Mouse (Mus musculus): ENCODE measurements at regions not wholly inside any gene's neighbourhood (a gene's known extent, or its start where the extent isn't known, plus 50 kb on each side); places are given as distances from the start of the nearest gene placed in this dataset.
A peak's percentile ranks its signal among the peaks of the same experiment; 100 is the strongest.

GRCm38 (mm10) chr16:85347621-85348020 lies 174.1 kb upstream of the App start:
- intact Hi-C loops (cut with DNase I): no loop called here
- no peak for DNase-seq

DNA sequence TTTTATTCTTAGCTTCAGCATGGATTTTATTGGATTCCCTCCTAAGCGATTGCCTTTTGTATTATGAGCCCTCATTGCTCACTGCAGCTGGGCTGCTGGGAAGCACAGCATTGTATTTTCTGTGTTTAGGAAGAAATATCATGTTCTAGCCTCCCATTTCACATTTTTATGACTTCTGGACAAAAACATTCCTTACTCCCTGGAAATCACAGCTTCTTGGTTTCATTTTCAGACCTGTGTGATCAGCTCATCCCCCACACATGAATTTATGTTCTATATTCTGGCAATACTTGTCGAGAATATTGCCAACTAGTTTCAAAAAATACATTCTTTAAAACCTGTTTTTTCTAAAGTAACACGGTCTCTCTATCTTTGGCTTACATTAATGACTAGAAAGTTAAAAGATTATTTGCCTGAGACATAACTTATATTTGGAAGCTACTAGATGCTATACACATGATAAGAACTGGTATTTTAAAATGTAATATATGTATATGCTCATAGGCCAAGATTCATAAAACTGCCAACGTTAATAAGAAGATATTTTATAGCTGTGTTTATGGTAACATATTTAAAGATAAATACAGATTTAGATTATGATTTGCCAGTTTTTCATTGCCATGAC lies 163.0 kb upstream of the App start:
- intact Hi-C loops (cut with DNase I): no loop called here
- DNase-seq: no peak

DNA sequence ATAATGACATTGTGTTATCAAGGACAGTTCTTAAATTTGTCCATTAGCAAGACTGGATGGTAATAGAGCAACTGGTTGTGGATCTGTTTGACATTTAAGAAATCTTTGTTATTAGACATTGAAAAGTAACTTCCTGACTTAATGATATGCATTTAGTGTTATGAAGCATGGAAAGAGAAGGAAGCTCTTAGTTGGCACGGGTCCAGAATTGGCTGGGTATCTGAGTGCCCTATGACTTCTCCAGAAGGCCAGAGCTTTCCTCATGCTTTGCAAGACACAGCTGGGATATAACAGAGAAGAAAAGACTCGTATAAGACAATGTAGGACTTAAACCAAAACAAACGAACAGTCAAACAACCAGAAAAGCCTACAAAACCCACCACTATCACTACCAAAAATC lies 160.0 kb upstream of the App start:
- no peak for DNase-seq
- intact Hi-C loops (cut with DNase I): no loop called here

DNA sequence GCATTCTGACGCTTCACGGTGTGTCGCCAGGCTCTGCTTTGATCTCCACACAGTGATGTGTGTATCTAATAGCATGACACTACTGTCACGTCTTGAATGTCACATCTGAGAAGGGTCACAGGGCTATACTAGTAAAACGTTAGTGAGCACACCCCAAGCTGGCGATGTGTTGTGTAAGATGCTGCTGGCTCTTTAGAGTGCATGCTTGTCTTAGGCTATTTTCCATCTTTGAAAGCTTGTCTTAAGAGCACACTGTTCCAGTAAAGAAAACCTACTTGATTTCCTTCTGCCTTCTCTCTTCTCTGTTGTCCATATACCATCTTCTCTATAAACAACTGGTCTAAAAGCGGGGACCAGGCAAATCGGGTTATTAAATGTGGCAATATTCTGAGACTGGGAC lies 138.5 kb upstream of the App start:
- no peak for DNase-seq
- intact Hi-C loops (cut with DNase I): no loop called here

DNA sequence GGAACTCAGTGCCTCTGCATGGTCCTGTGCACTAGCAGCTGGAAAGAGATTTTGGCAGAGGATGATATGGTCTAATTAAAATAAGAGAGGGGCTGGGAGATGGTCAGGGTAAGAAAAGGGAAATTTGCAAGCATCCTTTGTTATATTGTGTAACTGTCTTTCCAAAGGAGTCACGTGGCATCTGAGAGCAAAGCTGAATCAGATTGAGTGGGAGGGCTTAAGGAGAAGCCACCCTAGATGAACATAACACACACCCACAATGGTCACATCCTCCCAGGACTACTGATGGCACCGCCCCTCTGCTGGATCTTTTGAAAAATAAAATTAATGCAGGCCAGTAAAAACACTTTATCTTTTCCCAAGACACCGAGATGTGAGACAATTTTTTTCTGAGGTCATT lies 135.9 kb upstream of the App start:
- intact Hi-C loops (cut with DNase I): no loop called here
- DNase-seq: no peak

- no peak for DNase-seq
- intact Hi-C loops (cut with DNase I): no loop called here
Observed at GRCm38 (mm10) chr16:85308429-85308828, 134.9 kb upstream of the App start.

DNA sequence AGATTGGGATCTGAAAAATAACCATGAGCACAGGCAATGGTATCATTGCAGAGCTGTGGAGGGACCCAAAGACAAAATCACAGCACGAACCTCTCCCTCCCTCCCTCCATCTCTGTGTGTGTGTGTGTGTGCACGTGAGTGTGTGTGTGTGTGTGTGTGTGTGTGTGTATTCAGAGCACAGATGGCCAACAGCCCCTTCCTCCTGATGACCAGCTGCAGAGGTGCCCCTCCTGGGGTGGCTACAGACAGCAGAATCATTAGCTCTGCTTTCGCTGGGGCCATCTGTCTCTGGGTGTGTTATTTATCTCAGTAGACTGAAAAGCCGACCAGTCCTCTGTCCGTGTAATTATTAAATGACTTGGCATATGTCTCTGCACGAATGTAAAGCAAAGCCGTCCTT lies 134.4 kb upstream of the App start:
- peak; percentile 85 for DNase-seq
- intact Hi-C loops (cut with DNase I): no loop called here

DNA sequence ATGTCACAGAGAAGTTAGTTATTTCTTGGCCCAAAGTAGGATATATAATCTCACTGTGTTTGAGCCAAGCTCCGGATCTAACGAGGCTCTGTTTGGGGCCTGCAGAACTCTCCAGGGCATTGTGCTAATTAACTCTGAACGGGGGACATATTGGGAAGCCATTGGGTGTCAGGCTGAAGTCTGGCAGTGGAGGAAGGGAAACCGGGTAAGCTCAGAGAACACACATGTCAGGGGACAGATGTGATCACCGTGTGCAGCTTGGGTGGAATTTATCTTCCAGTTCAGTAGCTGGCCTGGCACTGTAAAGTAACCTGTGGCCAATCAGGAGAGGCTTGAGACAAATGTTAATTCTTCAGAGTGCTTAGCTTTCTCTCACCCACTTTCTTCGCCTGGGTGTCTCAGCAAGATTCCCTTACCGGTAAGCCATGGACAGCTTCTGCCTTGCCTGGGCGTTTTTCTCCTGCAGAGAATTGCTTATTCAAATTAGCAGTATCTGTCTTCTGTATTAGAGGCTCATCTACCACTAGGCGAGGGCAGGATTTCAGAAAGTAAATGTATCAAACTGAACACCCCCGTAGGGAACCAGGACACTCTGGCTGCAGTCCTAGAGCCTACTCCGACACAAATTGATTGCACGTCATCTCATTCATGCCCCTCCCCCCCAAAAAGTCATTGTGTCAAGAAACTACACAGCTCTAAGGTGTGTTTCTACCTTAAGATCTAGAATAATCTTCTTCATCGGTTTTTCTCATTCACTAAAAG lies 126.7 kb upstream of the App start:
- DNase-seq: peak; percentile 63
- intact Hi-C loops (cut with DNase I): no loop called here

- intact Hi-C loops (cut with DNase I): no loop called here
- no peak for DNase-seq
Observed at GRCm38 (mm10) chr16:85298559-85298958, 125.0 kb upstream of the App start.

GRCm38 (mm10) chr16:85290986-85291952 lies 117.7 kb upstream of the App start:
- peak; percentile 68 for DNase-seq
- intact Hi-C loops (cut with DNase I): no loop called here

DNA sequence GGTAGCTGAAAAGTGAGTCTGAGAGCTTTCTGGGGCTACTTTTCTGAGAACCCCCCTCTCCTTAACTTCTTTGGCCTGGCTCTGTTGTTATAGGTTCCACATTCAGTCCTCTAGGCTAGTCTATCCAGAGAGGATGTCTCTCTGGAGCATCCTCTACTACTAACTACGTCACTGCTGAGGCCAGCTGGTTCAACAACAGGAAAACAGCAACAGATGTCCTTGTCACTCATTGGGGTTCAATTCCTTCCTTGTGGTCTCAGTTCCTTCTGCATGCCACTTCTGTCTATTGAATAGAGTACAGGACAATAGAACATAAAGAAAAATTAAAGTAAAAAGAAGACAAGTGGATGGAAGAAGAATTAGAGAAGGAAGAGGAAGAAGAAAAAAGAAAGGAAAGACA lies 104.3 kb upstream of the App start:
- intact Hi-C loops (cut with DNase I): no loop called here

GRCm38 (mm10) chr16:85269681-85270080 lies 96.1 kb upstream of the App start:
- intact Hi-C loops (cut with DNase I): no loop called here

More for the DNA sequence above, 104.3 kb upstream of the App start:
- DNase-seq: no peak

DNA sequence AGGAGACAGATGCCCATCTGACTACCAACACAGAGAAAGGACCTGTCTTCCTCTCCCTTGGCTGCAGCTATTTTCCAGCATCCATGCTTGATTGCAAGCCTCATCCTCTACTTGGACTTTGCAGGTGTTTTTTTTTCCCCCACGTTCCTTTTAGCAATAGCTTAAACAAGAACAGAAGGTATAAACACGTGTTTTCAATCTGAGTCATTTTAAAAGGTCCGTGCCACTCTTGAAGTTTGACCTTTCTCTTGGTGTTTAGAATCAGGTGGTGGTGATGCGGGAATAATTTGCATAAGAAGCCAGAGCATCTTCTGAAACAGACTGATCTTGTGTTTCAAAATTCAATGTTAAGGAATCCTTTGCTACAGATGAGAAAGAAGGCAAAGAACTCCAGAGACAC lies 86.3 kb upstream of the App start:
- intact Hi-C loops (cut with DNase I): no loop called here
- DNase-seq: no peak

More at GRCm38 (mm10) chr16:85269681-85270080, 96.1 kb upstream of the App start:
- no peak for DNase-seq

GRCm38 (mm10) chr16:85247301-85247700 lies 73.7 kb upstream of the App start:
- DNase-seq: no peak
- intact Hi-C loops (cut with DNase I): loop anchor here (5.0 kb wide), 1 partner anchor 365 kb away; no protein-coding TSS in a partner anchor

- no peak for DNase-seq
Observed at GRCm38 (mm10) chr16:85233037-85233436, 59.5 kb upstream of the App start.

DNA sequence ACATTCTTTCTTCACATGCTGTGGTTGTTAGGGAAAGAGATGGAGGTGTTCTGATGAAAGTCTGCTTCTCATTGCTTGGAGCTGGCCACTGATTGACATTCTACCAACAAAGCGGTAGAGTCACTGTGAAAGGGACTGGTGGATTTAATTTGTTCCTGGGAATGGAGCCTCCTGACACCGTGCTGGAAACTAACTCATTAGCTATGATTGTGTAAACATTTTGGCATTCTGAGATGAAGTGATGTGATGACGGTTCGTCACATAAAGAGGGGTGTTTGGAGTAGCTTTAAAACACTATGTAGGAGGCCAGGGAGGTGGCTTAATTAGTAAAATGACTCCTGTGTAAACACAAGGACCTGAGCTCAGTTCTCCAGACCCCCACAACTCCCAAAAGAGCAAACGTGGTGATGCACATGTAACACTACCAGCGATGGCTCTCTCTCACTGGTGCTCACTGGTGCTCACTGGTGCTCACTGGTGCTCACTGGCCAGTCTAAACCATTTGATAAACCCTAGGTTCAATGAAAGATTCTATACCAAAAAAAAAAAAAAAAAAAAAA lies 58.4 kb upstream of the App start:
- DNase-seq: no peak
- intact Hi-C loops (cut with DNase I): no loop called here

More at GRCm38 (mm10) chr16:85233037-85233436, 59.5 kb upstream of the App start:
- intact Hi-C loops (cut with DNase I): no loop called here

GRCm38 (mm10) chr16:85231330-85231729 lies 57.8 kb upstream of the App start:
- intact Hi-C loops (cut with DNase I): no loop called here
- no peak for DNase-seq

- intact Hi-C loops (cut with DNase I): no loop called here
- DNase-seq: no peak
Observed at GRCm38 (mm10) chr16:85224325-85224724, 50.8 kb upstream of the App start.

All from left cerebral cortex, postnatal 4 days (tissue).